Mouse (Mus musculus) induced T-regulatory cell, adult 2 months (primary cell): ENCODE data around the gene Gemin4.
"Not testable (repeated sequence)": the region's sequence is repeated elsewhere in the genome, so short reads cannot be mapped to it uniquely, and the experiment has no call there.

Source experiments
- DNase-seq: peaks from one replicate; pipeline ENCODE4 v3.0.0-alpha.2; 2012; ENCODE audit warnings: low read depth

Gemin4 gene

GRCm38 (mm10) chr11:76216049-76216540, 1.4 kb downstream of the Gemin4 start:
- peak; percentile 34 for DNase-seq

GRCm38 (mm10) chr11:76215011-76215410, 2.5 kb downstream of the Gemin4 start:
- no peak for DNase-seq

GRCm38 (mm10) chr11:76213841-76214240, 3.6 kb downstream of the Gemin4 start:
- no peak for DNase-seq

GRCm38 (mm10) chr11:76211595-76211994, 5.9 kb downstream of the Gemin4 start:
- not testable (repeated sequence) for DNase-seq

DNA sequence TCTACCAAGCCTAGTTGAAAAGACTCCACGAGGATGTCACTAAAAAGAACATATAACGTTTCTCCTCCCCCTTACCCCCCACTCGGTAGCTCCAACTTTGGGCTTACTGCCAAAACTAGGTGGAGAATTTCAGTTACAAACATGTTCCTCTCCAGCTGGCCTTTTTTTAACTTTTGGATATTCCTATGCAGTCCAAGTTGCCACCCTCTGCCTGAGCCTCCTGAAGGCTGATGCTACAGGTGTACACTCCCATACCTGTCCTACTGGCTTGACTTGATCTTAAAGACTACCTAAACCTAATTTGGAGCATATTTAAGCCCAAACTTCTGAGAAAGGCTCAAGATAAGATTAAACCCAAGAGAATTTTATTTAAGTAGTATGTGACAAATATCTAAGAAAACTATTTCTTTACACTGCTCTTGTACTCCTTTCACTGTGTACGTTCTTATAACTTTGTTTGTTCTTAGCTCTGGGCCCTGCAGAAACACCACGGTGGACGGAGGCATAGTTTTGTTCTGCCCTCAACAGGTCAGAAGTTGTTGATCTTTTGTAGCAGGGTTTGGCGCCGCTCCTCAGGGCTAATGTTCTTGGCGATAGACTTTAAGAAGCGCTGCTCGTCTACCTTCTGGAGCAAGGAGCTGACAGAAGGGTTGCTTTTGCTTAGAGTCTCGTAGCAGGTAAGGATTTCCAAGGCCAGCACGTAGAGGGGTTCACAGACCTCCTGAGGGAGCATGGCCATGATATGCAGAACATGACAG, 7.1 kb downstream of the Gemin4 start:
- no peak for DNase-seq

GRCm38 (mm10) chr11:76206793-76207192, 10.7 kb downstream of the Gemin4 start:
- DNase-seq, result no peak

- peak; percentile 72 for DNase-seq
These were observed 15.4 kb downstream of the Gemin4 start for GRCm38 (mm10) chr11:76201761-76202674.

DNA sequence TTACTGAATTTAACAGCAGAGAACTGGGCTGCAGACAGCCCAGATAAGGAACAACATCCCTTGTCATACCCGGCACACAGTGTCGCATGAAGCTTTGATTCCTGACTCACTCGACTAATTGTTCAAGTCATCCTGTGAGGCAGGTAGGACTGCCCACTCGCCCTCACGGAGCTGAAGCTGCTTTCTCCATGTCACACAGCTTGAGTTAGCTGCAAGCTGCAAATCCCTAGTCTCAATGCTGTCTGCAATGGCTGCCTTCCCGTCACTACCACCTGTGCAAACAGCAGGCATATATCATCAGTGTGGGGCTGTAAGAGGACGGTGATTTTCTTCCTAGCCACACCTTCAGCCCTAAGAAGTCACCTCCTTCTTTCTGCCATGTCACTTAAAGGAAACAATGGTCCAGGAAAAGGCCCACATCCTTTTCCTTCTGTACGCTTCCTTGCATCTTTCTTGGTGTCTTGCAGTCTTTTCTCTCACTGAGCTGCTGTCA, 20.4 kb downstream of the Gemin4 start:
- DNase-seq, result no peak

DNA sequence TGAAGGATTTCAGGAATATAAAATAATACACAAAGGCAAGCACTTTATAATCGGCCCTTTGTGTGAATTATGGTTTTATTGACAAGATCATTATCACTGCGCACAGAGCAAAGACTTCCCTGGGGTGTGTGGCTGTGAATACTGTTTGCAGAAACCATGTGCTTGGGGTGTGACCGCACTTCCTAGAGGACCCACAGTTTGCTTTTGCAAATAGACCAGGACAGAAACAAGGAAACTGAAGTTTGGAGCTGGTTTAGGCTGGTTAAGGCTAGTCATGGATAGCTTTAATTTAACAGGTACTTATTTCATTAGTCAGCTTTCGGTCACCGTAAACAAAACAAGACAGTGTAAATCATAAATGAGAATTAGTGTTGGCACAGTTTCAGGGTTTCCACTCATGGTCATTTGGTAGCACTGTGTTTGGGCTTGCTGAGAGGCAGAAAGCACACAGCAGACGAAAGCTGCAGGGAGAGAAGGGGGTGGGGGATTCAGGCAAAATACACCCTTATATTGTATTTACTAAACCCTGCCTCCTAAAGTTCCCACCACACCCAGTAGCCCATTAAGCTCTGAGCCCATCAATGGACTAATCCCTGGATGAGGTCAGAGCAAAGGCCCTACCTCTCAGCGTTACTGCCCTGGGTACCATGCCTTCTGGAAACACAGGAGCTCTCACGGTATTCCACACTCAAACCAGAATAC, 21.0 kb downstream of the Gemin4 start:
- no peak for DNase-seq

GRCm38 (mm10) chr11:76186908-76187307, 30.6 kb downstream of the Gemin4 start:
- peak; percentile 29 for DNase-seq

- DNase-seq, result no peak
These were observed 33.7 kb downstream of the Gemin4 start for GRCm38 (mm10) chr11:76183745-76184144.

DNA sequence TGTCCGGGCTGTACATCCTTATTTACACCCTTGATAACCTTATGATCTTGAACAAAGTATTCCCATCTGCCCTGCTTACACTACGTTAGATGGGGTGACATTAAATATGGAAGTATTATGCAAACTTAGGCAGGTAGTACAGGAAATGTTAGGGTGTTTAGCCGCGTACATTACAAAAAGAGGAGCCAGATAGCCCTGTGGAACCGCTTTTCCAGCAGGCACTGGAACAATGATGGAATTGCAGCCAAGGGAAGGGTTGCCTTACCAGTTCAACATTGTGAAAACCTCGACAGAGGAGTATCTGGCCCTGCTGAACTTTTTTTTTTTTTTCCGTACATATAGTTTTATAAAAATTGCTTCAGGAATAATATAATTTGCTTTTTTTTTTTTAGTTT, 37.3 kb downstream of the Gemin4 start:
- no peak for DNase-seq

DNA sequence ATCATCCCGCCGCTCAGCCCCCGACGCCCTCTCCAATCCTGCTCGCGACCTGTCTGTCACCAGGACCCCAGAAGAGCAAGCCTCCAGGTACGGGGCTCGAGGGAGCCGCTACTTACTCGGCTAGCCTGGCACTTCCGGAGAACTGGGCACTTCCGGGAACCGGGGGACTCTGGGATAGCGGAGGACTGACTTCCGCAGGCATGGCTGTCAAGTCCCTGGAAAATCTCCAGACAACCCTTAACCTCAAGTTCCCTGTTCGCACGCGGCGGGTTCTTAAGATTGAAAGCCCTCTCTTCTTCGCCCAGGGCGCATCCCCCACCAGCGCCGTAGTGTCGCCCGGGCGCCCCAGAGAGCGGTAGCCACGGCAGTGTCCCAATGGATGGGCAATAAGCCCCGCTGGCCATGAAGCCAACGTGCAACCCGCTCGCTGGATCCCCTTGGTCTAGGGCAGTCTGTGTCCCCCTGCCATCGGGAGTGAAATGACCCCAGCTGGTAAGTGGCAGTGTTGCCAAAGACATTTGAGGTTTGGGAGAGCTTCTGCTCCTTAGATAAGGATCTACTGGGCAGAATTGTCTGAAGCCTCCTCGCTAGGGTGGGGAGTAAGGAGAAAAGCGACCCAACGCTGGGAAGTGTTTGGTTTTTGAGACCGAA, 37.8 kb downstream of the Gemin4 start, which contains the start of the genes Vps53 and Fam57a:
Vps53 (minus strand) TSS at position 153 of the 651 bp plus-strand sequence.
Fam57a (plus strand) TSS at position 177 of the 651 bp plus-strand sequence.
- DNase-seq, result peak; percentile 89

DNA sequence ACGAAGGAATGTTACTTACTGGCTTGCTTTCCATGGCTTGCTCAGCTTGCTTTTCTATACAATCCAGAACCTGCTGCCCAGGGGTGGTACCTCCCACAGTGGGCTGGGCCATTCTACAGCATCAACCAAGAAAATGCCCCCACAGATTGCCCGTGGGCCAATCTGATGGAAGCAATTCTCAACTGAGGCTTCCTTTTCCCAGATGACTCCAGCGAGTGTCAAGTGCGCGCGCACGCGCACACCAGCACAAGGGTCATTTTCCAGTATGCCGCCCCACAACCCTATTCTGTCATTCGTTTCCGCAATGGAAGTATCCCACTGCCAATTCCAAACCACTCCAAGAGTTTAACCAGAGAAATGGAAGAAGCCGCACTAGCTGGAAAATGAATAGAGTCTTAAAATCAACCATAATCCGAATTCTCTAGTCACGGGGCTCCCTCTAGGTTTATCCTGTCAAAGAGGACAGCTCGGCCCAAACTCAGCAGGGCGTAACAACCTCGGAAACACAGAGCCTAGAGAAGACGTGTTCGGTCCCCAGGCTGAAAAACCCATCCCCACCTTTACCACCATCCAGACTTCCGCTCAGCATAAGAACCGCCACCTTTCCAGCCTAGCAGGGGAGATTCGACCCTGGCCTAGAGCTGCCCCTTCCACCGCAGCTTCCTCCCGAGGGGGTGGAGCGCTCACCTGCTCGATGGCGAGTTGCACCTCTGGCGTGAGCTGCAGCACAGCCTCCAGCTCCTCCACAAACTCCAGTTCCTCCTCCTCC, 38.6 kb downstream of the Gemin4 start:
- no peak for DNase-seq

DNA sequence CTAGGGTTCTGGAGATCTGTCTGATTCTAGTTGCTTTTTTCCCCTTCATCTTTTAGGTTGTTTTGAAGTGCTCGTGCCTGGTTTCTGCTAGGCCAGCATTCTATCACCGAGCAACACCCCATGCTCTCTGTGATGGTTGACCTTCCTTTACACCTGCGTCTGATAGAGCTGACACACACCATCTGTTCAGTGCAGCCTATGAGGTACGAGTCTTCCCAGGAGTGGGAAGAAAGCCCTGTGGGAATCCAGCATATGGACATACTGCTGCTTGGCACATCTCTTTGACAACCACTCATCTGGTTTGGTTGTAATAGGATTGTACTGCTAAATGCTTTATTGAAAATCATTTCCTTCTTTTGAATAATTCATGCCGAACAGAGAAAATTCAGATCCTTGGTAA, 47.3 kb downstream of the Gemin4 start:
- DNase-seq, result no peak

- no peak for DNase-seq
These were observed 48.5 kb downstream of the Gemin4 start for GRCm38 (mm10) chr11:76168976-76169375.

- peak; percentile 87 for DNase-seq
These were observed 50.2 kb downstream of the Gemin4 start for GRCm38 (mm10) chr11:76167079-76167765.

GRCm38 (mm10) chr11:76166657-76167056, 50.8 kb downstream of the Gemin4 start:
- no peak for DNase-seq
